Mouse (Mus musculus): ENCODE data around the gene Cpn2. TPM values are rescaled to one million over a fixed set of nuclear protein-coding genes. Genes with fewer than 3 reads are reported as not detected.

Cpn2 gene
- polyA plus RNA-seq, 1 experiment from 2014 or later, result not detected

GRCm38 (mm10) chr16:30213644-30214043, 53.7 kb downstream of the Cpn2 start:
- H3K9me3 ChIP-seq (replicated peaks; ENCODE audit: control insufficient read depth, low read length), result 0 out of 2 replicates have a peak, but pooled peaks cover 4% of the 10 kb centered on the region
- H3K4me3 ChIP-seq (ENCODE audit: low read depth, low read length), result no peak overlapping the region
- H3K4me2 ChIP-seq (ENCODE audit: low read length), result no peak overlapping the region
- ATAC-seq, result no peak
- no peaks in the 10 kb centered on the region for H3K27me3 ChIP-seq (replicated peaks; ENCODE audit: control insufficient read depth, insufficient read depth, low read length)
- H3K27ac ChIP-seq (ENCODE audit: low read depth, low read length), result no peak overlapping the region
- no peak for DNase-seq (ENCODE audit: low spot score)
- no peaks in the 10 kb centered on the region for H3K4me1 ChIP-seq (ENCODE audit: control insufficient read depth, insufficient read depth, low read length)
- WGBS, result 54% methylated on average over 1 of the region's 1 CpGs
- H3K9ac ChIP-seq (ENCODE audit: low read length), result no peak overlapping the region
- H3K36me3 ChIP-seq (ENCODE audit: control insufficient read depth, insufficient read depth, low read length), result no peaks in the 10 kb centered on the region

- no peak overlapping the region for H3K27ac ChIP-seq (ENCODE audit: low read depth, low read length)
- 46% methylated on average over 3 of the region's 3 CpGs for WGBS
Measured at GRCm38 (mm10) chr16:30212035-30212434, 55.3 kb downstream of the Cpn2 start.

GRCm38 (mm10) chr16:30209264-30209663, 58.0 kb downstream of the Cpn2 start:
- no peak overlapping the region for H3K4me3 ChIP-seq (ENCODE audit: low read depth, low read length)

More at GRCm38 (mm10) chr16:30212035-30212434, 55.3 kb downstream of the Cpn2 start:
- 0 out of 2 replicates have a peak, but pooled peaks cover 4% of the 10 kb centered on the region for H3K9me3 ChIP-seq (replicated peaks; ENCODE audit: control insufficient read depth, low read length)
- no peaks in the 10 kb centered on the region for H3K36me3 ChIP-seq (ENCODE audit: control insufficient read depth, insufficient read depth, low read length)
- no peaks in the 10 kb centered on the region for H3K27me3 ChIP-seq (replicated peaks; ENCODE audit: control insufficient read depth, insufficient read depth, low read length)
- no peak overlapping the region for H3K4me2 ChIP-seq (ENCODE audit: low read length)
- H3K4me3 ChIP-seq (ENCODE audit: low read depth, low read length), result no peak overlapping the region
- DNase-seq (ENCODE audit: low spot score) (no peak), ATAC-seq (no peak)
- H3K4me1 ChIP-seq (ENCODE audit: control insufficient read depth, insufficient read depth, low read length), result no peaks in the 10 kb centered on the region
- no peak overlapping the region for H3K9ac ChIP-seq (ENCODE audit: low read length)

GRCm38 (mm10) chr16:30207991-30208390, 59.3 kb downstream of the Cpn2 start:
- Histone ChIP-seq H3K4me3 (ENCODE audit: low read depth, low read length) (no peak overlapping the region), H3K27ac (ENCODE audit: low read depth, low read length) (no peak overlapping the region), H3K4me1 (ENCODE audit: control insufficient read depth, insufficient read depth, low read length) (peaks cover 5% of the 10 kb centered on the region; the same call in 1 of the 2 replicates), H3K9ac (ENCODE audit: low read length) (no peak overlapping the region), H3K27me3 (replicated peaks; ENCODE audit: control insufficient read depth, insufficient read depth, low read length) (no peaks in the 10 kb centered on the region), H3K9me3 (replicated peaks; ENCODE audit: control insufficient read depth, low read length) (0 out of 2 replicates have a peak, but pooled peaks cover 4% of the 10 kb centered on the region), H3K4me2 (ENCODE audit: low read length) (no peak overlapping the region), H3K36me3 (ENCODE audit: control insufficient read depth, insufficient read depth, low read length) (no peaks in the 10 kb centered on the region)
- 82% methylated on average over 7 of the region's 7 CpGs for WGBS
- DNase-seq (ENCODE audit: low spot score), result no peak
- ATAC-seq, result no peak

More at GRCm38 (mm10) chr16:30209264-30209663, 58.0 kb downstream of the Cpn2 start:
- Histone ChIP-seq H3K27me3 (replicated peaks; ENCODE audit: control insufficient read depth, insufficient read depth, low read length) (no peaks in the 10 kb centered on the region), H3K4me1 (ENCODE audit: control insufficient read depth, insufficient read depth, low read length) (peaks cover 5% of the 10 kb centered on the region; the same call in 1 of the 2 replicates), H3K9me3 (replicated peaks; ENCODE audit: control insufficient read depth, low read length) (0 out of 2 replicates have a peak, but pooled peaks cover 4% of the 10 kb centered on the region), H3K36me3 (ENCODE audit: control insufficient read depth, insufficient read depth, low read length) (no peaks in the 10 kb centered on the region), H3K9ac (ENCODE audit: low read length) (no peak overlapping the region), H3K27ac (ENCODE audit: low read depth, low read length) (no peak overlapping the region), H3K4me2 (ENCODE audit: low read length) (no peak overlapping the region)
- DNase-seq (ENCODE audit: low spot score) (no peak), ATAC-seq (no peak)
- WGBS, result 89% methylated on average over 1 of the region's 1 CpGs

GRCm38 (mm10) chr16:30207111-30207828, 60.0 kb downstream of the Cpn2 start:
- Histone ChIP-seq H3K36me3 (ENCODE audit: control insufficient read depth, insufficient read depth, low read length) (no peaks in the 10 kb centered on the region), H3K9me3 (replicated peaks; ENCODE audit: control insufficient read depth, low read length) (0 out of 2 replicates have a peak, but pooled peaks cover 4% of the 10 kb centered on the region), H3K9ac (ENCODE audit: low read length) (no peak overlapping the region), H3K27ac (ENCODE audit: low read depth, low read length) (no peak overlapping the region), H3K4me2 (ENCODE audit: low read length) (no peak overlapping the region), H3K4me3 (ENCODE audit: low read depth, low read length) (no peak overlapping the region), H3K27me3 (replicated peaks; ENCODE audit: control insufficient read depth, insufficient read depth, low read length) (no peaks in the 10 kb centered on the region), H3K4me1 (ENCODE audit: control insufficient read depth, insufficient read depth, low read length) (peaks cover 5% of the 10 kb centered on the region; the same call in 1 of the 2 replicates)
- ATAC-seq, result no peak
- WGBS, result 90% methylated on average over 11 of the region's 11 CpGs
- DNase-seq (ENCODE audit: low spot score), result no peak

Other genes starting within 250 kb of the Cpn2 start
- 15.2 and 20.5 TPM in 2 replicates for gene Hes1, start 203.1 kb downstream of the Cpn2 start, polyA plus RNA-seq (2014; fragmentation: Nextera tagmentation; extraction: Ambion mirVana)
- 0.07 and 0.10 TPM in 2 replicates for gene Lrrc15, start 15.8 kb upstream of the Cpn2 start, polyA plus RNA-seq (2014; fragmentation: Nextera tagmentation; extraction: Ambion mirVana)
- gene Gp5, start 43.3 kb upstream of the Cpn2 start, polyA plus RNA-seq (2014; fragmentation: Nextera tagmentation; extraction: Ambion mirVana), result 0.28 and 0.32 TPM in 2 replicates
- 7.3 and 7.4 TPM in 2 replicates for gene Atp13a3, start 138.5 kb upstream of the Cpn2 start, polyA plus RNA-seq (2014; fragmentation: Nextera tagmentation; extraction: Ambion mirVana)

Measured in forebrain, embryonic 14.5 days (tissue).